Mouse (Mus musculus): ENCODE measurements around the gene Rhbdl2. TPM values are rescaled to one million over a fixed set of nuclear protein-coding genes. Genes with fewer than 3 reads are reported as not detected.
A peak's percentile ranks its signal among the peaks of the same experiment; 100 is the strongest.

Gene Rhbdl2
- total RNA-seq (2021), result under 1 TPM; 0.20 to 0.29 TPM

GRCm38 (mm10) chr4:123787191-123787985 is at the start of gene Rhbdl2:
TSS of gene Rhbdl2 (plus strand) at chr4:123787874.
- intact Hi-C loops (cut with DNase I), result no loop called here
- DNase-seq, result peak; percentile 89 to 90

GRCm38 (mm10) chr4:123738708-123739107 is 49.0 kb upstream of the Rhbdl2 start:
- intact Hi-C loops (cut with DNase I), result no loop called here
- DNase-seq, result no peak

- no peak for DNase-seq
- intact Hi-C loops (cut with DNase I), result no loop called here
These were observed 44.8 kb upstream of the Rhbdl2 start for GRCm38 (mm10) chr4:123742891-123743290.

- intact Hi-C loops (cut with DNase I), result no loop called here
- DNase-seq, result no peak
These were observed 42.4 kb upstream of the Rhbdl2 start for GRCm38 (mm10) chr4:123745221-123745775.

GRCm38 (mm10) chr4:123748726-123749415 is 38.8 kb upstream of the Rhbdl2 start:
- no peak for DNase-seq
- intact Hi-C loops (cut with DNase I), result loop anchor here (2.0 kb wide), 1 partner anchor 30 kb away; the partner anchor contains the start of gene Ndufs5

- peak in 1 of 2 experiments; percentile 40 for DNase-seq
- intact Hi-C loops (cut with DNase I), result loop anchor here (2.0 kb wide), 1 partner anchor 31 kb away; the partner anchor contains the start of gene Ndufs5
These were observed 38.1 kb upstream of the Rhbdl2 start for GRCm38 (mm10) chr4:123749484-123750130.

- DNase-seq, result peak; percentile 98
- intact Hi-C loops (cut with DNase I), result no loop called here
These were observed 37.5 kb upstream of the Rhbdl2 start, which contains the start of gene Akirin1 for GRCm38 (mm10) chr4:123750152-123750651. TSS of gene Akirin1 (minus strand) at chr4:123750345.

GRCm38 (mm10) chr4:123750707-123751312 is 36.9 kb upstream of the Rhbdl2 start:
- intact Hi-C loops (cut with DNase I), result no loop called here

GRCm38 (mm10) chr4:123758306-123758705 is 29.4 kb upstream of the Rhbdl2 start:
- intact Hi-C loops (cut with DNase I), result loop anchor here (1.0 kb wide), 1 partner anchor 140 kb away; no protein-coding TSS in a partner anchor
- DNase-seq, result peak; percentile 35 to 38

More at GRCm38 (mm10) chr4:123750707-123751312, 36.9 kb upstream of the Rhbdl2 start:
- peak; percentile 46 to 64 for DNase-seq

- intact Hi-C loops (cut with DNase I), result no loop called here
These were observed 22.6 kb upstream of the Rhbdl2 start for GRCm38 (mm10) chr4:123765071-123765470.

GRCm38 (mm10) chr4:123767807-123768206 is 19.9 kb upstream of the Rhbdl2 start:
- no peak for DNase-seq
- intact Hi-C loops (cut with DNase I), result no loop called here

More at GRCm38 (mm10) chr4:123765071-123765470, 22.6 kb upstream of the Rhbdl2 start:
- no peak for DNase-seq

- DNase-seq, result no peak
- intact Hi-C loops (cut with DNase I), result no loop called here
These were observed 19.4 kb upstream of the Rhbdl2 start for GRCm38 (mm10) chr4:123768234-123768633.

- intact Hi-C loops (cut with DNase I), result no loop called here
- DNase-seq, result no peak
These were observed 5.0 kb downstream of the Rhbdl2 start for GRCm38 (mm10) chr4:123792666-123793065.

GRCm38 (mm10) chr4:123793136-123793535 is 5.5 kb downstream of the Rhbdl2 start:
- no peak for DNase-seq
- intact Hi-C loops (cut with DNase I), result no loop called here

GRCm38 (mm10) chr4:123795057-123795456 is 7.4 kb downstream of the Rhbdl2 start:
- intact Hi-C loops (cut with DNase I), result no loop called here
- DNase-seq, result no peak

- DNase-seq, result no peak
- intact Hi-C loops (cut with DNase I), result no loop called here
These were observed 9.7 kb downstream of the Rhbdl2 start for GRCm38 (mm10) chr4:123797403-123797802.

- intact Hi-C loops (cut with DNase I), result no loop called here
These were observed 10.2 kb downstream of the Rhbdl2 start for GRCm38 (mm10) chr4:123797856-123798255.

GRCm38 (mm10) chr4:123803642-123804041 is 16.0 kb downstream of the Rhbdl2 start:
- intact Hi-C loops (cut with DNase I), result no loop called here
- no peak for DNase-seq

More at GRCm38 (mm10) chr4:123797856-123798255, 10.2 kb downstream of the Rhbdl2 start:
- DNase-seq, result no peak

- intact Hi-C loops (cut with DNase I), result no loop called here
- DNase-seq, result no peak
These were observed 20.6 kb downstream of the Rhbdl2 start for GRCm38 (mm10) chr4:123808304-123808703.
